Mouse (Mus musculus): ENCODE data around the gene Lrmda.

Lrmda gene

GRCm38 (mm10) chr14:23046330-23046729 lies 1026.8 kb downstream of the Lrmda start:
- peak; percentile 63 for DNase-seq (ENCODE audit: low read depth, low spot score)

GRCm38 (mm10) chr14:23051441-23051840 lies 1031.9 kb downstream of the Lrmda start:
- no peak for DNase-seq (ENCODE audit: low read depth, low spot score)

DNA sequence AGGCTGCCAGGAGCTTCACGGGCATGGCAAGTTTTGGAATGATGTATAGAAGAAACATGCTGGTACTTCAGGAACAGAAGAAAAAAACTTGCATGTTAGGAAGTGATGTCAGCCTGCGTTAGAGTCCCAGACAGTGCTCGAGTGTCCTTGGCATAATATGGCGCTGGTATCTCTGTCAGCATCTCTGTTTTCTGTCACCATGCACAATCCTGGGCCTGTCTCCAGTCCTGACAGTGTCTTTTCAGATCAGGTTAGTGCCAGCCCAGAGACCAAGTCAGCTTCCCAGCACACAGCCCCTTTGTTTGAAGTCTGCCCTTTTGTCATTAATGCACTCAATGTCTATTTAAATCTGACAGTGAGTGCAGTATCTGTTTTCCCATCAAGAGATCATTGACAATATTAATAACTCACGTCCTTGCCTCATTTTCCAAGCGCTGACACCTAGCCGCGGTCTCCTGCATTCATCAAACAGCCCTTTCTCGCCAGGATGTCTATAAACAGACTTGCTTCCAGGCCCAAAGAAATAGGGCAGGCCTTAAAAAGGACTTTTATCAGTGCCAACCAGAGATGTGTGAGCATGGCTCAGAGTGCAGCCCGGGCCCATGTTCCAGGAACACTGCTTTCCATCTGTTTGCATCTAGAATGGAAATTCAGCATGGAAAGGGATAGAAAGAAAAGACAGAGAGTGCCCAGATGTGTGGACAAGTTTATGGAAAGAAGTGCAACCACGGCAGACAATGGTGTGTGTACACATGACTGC lies 1033.5 kb downstream of the Lrmda start:
- no peak for DNase-seq (ENCODE audit: low read depth, low spot score)

- DNase-seq (ENCODE audit: low read depth, low spot score), result no peak
These were observed 1037.9 kb downstream of the Lrmda start for GRCm38 (mm10) chr14:23057228-23057976.

DNA sequence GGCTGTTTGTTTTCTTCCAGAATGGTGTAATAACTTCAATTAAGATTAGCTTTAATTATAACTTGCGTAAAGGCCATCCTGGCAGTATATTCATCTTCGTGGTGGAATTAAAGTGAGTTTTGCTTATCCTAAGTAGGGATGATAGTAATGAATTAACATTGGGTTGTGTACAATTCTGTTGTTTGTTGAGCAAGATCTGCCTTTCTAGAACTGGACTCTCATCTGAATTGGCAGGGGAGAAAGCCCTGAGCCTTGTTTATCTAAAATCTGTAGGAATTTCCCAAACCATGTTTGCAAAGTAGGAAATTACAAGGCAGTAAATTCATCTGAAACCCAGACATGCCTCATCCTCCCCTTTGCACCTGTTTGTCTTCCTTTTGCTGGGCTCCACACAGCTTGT lies 1038.5 kb downstream of the Lrmda start:
- DNase-seq (ENCODE audit: low read depth, low spot score), result no peak

DNA sequence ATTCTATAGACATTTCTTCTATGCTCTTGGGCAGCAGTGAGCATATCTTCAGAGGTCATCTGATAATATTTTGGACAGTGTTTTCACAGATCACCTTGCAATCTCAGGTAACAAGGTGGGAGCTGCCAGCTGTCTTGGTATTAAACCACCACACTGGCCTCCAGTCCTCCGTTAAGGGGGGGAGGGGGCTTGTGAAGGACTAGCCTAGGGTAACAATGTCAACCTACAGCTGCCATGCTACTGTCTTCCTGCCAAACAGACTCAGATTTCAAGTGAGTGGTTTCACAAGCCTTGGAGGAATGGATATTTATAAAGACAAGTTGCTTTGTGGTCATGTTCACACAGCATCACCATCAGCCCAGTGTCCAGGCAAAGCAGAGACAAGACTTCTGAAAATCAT lies 1059.2 kb downstream of the Lrmda start:
- no peak for DNase-seq (ENCODE audit: low read depth, low spot score)

DNA sequence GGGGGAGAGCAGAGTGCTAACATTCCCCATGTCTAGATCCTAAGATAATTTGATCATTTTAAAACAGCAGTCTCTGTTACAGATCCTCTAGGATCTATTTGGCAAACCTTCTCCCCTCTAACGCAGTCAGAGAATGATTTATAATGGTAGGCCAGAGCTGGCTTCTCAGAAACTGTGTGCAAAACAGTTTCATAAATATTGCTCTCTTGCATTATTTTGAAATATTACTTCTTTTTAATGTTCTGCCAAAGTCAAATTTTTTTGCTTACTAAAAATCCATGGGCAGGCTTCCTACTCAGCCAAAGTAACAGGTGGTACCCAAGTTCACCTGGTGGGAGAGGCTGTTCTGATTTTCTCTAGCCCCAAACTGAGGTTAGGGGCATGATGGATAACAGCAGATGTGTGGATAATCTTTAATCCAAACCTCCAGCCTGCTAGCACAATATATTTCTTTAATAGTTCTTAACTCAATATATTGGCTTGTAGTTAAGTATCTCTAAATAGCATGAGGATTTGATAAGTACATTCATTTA lies 1064.8 kb downstream of the Lrmda start:
- DNase-seq (ENCODE audit: low read depth, low spot score), result no peak

DNA sequence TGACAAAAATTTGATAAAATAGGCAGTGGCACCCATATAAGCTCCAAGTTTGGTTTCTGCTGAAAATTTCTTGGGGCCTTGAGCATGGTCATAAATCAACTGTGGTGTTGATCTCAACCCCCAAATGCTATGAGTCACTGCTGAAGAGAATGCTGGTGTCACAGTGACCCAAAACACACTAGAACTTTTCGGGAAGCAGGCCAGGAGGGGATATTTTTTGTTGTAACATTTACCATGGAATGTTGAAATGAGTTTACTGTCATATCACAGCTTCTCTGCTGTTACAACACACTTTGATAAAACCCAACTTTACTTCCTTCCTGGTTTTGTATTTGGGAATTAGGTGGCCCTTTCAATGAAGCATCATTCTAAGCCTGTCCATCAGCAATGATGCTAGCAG lies 1065.3 kb downstream of the Lrmda start:
- DNase-seq (ENCODE audit: low read depth, low spot score), result no peak

- DNase-seq (ENCODE audit: low read depth, low spot score), result no peak
These were observed 1073.8 kb downstream of the Lrmda start for GRCm38 (mm10) chr14:23093306-23093705.

DNA sequence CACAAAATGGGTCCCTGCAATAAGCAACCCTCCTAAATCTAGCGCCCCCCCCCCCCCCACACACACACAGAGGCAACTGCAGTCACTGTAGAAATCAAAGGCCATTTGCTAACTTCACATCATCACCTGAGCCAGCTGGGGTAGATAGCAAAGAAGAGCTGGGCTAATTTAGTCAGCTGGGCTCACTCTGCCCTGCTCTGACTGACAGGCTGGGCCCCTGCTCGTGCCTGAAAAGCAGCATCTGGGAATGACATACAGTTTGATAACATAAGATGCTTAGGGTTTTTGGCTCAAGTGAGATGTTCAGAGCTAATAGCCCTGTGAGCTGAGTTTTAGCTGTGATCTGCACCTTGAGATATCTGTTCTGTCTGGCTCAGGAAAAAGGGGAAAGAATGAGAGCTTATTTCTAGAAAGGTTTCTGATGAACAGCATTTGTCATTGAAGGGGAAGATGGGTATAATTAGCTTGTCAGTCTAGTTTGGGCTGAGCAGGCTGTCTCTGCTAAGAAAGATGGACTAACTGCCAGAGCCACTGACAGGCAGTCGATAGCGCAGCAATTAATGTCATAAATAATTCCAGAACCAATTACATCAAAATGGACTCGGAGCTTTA lies 1075.1 kb downstream of the Lrmda start:
- no peak for DNase-seq (ENCODE audit: low read depth, low spot score)

DNA sequence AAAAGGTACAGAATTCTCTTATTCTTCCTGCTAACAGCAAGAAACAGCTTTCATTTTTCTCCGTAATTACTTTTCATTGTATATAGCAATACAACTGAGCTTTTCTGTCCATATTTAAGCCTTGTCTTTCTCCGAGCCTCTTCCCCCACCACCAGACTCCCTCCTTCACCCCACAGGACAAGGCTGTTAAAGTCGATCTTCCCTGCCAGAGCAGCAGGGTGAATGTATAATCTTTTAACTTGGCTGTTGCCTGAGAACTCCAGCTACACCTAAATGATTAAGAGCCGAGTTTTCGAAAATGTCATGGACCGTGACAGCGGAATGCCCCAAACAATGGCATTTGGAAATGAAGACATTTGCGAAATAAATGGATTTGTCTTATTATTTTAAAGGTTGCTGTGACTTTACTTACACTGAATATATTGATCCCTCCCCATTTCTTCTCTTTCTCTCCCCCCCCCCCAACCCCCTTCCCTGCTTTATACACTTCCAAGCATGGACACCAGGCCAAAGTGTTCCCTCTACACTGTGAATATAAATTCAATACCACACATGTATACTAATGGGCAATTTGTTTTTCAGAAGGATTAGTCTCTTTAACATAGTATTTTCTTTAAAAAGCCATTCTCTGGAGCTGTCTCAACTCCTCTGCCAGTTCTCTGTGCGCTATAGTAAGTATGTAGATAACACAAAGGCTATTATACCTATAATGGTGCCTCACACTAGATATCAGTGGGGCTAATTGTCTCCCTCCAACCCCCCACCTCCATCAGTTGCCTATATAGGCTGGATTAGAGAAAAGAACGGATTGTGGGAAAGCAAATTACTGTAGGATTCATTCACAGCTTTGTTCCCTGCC lies 1075.9 kb downstream of the Lrmda start:
- no peak for DNase-seq (ENCODE audit: low read depth, low spot score)

GRCm38 (mm10) chr14:23096017-23096336 lies 1076.5 kb downstream of the Lrmda start:
- no peak for DNase-seq (ENCODE audit: low read depth, low spot score)

GRCm38 (mm10) chr14:23096405-23096804 lies 1076.9 kb downstream of the Lrmda start:
- DNase-seq (ENCODE audit: low read depth, low spot score), result no peak
